Mouse (Mus musculus) liver, embryonic 14.5 days (tissue): ENCODE measurements around the gene Vmn2r88. TPM values are rescaled to one million over a fixed set of nuclear protein-coding genes. Genes with fewer than 3 reads are reported as not detected.

ENCODE experiments used
- ATAC-seq: fragments of 200-750 bp; cut with Nextera tagmentation; 2 replicates; pipeline ENCODE4 v1.8.0; 2017; ENCODE audit warnings: moderate number of reproducible peaks, mild to moderate bottlenecking, moderate library complexity; ENCODE audit not compliant: insufficient read depth
- DNase-seq, 3 experiments: peaks; one replicate each; pipeline ENCODE4 v3.0.0-alpha.2; 2012 to 2013; ENCODE audit warnings: low read depth in 3 of 3, low spot score in 3 of 3
- H3K27ac ChIP-seq: fragments of 300-500 bp; sonication (generic); 2 replicates; pipeline ENCODE4 v1.5.1; 2014; ENCODE audit warnings: moderate library complexity, mild to moderate bottlenecking, control low read depth, inconsistent platforms
- H3K27me3 ChIP-seq: fragments of 300-500 bp; sonication (generic); 2 replicates; pipeline ENCODE4 v1.6.1; 2014; ENCODE audit warnings: mild to moderate bottlenecking, low read length, moderate library complexity; ENCODE audit not compliant: control insufficient read depth, insufficient read depth
- H3K36me3 ChIP-seq: fragments of 300-500 bp; sonication (generic); replicated peaks from 2 replicates; pipeline ENCODE4 v1.6.1; 2014; ENCODE audit warnings: low read depth; ENCODE audit not compliant: control insufficient read depth, insufficient read depth
- H3K4me1 ChIP-seq, 2 experiments: fragments of 200-500 bp in 1 of 2; fragments of 300-500 bp in 1 of 2; sonication (generic) in 1 of 2; replicated peaks; 2 replicates each; pipeline ENCODE4 v1.6.1; 2012 to 2014; ENCODE audit warnings: antibody characterized with exemption in 1 of 2, inconsistent platforms in 1 of 2, low read length in 1 of 2; ENCODE audit not compliant: control insufficient read depth in 2 of 2, insufficient read depth in 2 of 2
- H3K4me2 ChIP-seq: fragments of 300-500 bp; sonication (generic); 2 replicates; pipeline ENCODE4 v1.6.1; 2014; ENCODE audit warnings: low read depth, mild to moderate bottlenecking, control low read depth, moderate library complexity
- H3K4me3 ChIP-seq, 2 experiments: fragments of 200-500 bp in 1 of 2; fragments of 300-500 bp in 1 of 2; sonication (generic) in 1 of 2; 2 replicates each; pipeline ENCODE4 v1.5.1; 2012 to 2014; ENCODE audit warnings: low read depth in 2 of 2, low read length in 2 of 2, mild to moderate bottlenecking in 2 of 2, control low read depth in 1 of 2, inconsistent platforms in 1 of 2, moderate library complexity in 1 of 2; ENCODE audit not compliant: insufficient read depth in 1 of 2
- H3K9ac ChIP-seq: fragments of 300-500 bp; sonication (generic); replicated peaks from 2 replicates; pipeline ENCODE4 v1.6.1; 2014; ENCODE audit warnings: mild to moderate bottlenecking, control low read depth, moderate library complexity
- H3K9me3 ChIP-seq: fragments of 300-500 bp; sonication (generic); 2 replicates; pipeline ENCODE4 v1.6.1; 2016; ENCODE audit warnings: low read length, mixed read lengths; ENCODE audit not compliant: control insufficient read depth
- CTCF ChIP-seq: IDR thresholded peaks from 2 replicates; pipeline ENCODE4 v1.5.1; 2016; ENCODE audit warnings: antibody characterized with exemption, low read depth, control low read depth
- EP300 ChIP-seq: IDR thresholded peaks from 2 replicates; pipeline ENCODE4 v1.6.1; 2016; ENCODE audit warnings: antibody characterized with exemption, low read depth
- WGBS: fragments of 180-500 bp; shearing (Covaris S2); extraction: QIAGEN DNeasy Blood & Tissue Kit; methylation state at CpG from one replicate; pipeline ENCODE4 v1.1.7; 2014; ENCODE audit not compliant: insufficient replicate concordance; 5-methylcytosine and 5-hydroxymethylcytosine counted together
- polyA plus RNA-seq, 2 experiments: library from polyadenylated mRNA; depleted of rRNA in 1 of 2; stranded (reverse) in 1 of 2; unstranded in 1 of 2; fragments of >200 nt; fragmentation: Nextera tagmentation in 1 of 2; extraction: Ambion mirVana in 1 of 2; gene quantifications; 2 replicates each; pipeline versions ENCODE4 v1.2.1 to v1.2.3; 2012 to 2014

Gene Vmn2r88
- not detected in 2 replicates for polyA plus RNA-seq (2012; rRNA removed)
- polyA plus RNA-seq (2014; fragmentation: Nextera tagmentation; extraction: Ambion mirVana): not detected in 2 replicates

DNA sequence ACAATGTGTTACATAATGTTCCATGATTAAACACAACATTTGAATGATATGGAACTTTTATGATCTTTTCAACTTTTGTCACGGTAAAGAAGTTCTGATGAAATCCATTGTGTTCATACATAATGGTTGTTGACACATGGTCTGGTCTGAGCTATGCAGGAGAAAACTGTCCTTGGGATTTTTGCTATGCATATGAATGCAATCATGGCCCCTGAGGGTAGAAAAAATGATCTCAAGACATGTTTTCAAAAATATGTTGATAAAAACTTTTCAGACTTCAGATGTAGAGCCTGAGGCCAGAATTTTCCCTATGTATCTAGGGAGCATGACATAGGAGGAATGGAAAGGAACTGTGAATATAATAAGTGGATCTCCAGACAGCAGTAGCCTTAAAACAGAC is at the start of gene Vmn2r88:
TSS of gene Vmn2r88 (plus strand) at position 301 of the 400 bp plus-strand sequence.
- TF ChIP-seq EP300 (no peak), CTCF (no peak)
- ATAC-seq (no peak), DNase-seq (no peak)
- Histone ChIP-seq H3K27ac (no peak within 1 kb of the TSS), H3K27me3 (no peaks in the 10 kb centered on the region), H3K4me1 (no peaks in the 10 kb centered on the region), H3K4me3 (no peak within 1 kb of the TSS), H3K4me2 (no peak within 1 kb of the TSS), H3K9ac (no peak within 1 kb of the TSS), H3K36me3 (no peaks in the 10 kb centered on the region), H3K9me3 (no peaks in the 10 kb centered on the region)
- 56% methylated on average over 1 of the region's 1 CpGs for WGBS

DNA sequence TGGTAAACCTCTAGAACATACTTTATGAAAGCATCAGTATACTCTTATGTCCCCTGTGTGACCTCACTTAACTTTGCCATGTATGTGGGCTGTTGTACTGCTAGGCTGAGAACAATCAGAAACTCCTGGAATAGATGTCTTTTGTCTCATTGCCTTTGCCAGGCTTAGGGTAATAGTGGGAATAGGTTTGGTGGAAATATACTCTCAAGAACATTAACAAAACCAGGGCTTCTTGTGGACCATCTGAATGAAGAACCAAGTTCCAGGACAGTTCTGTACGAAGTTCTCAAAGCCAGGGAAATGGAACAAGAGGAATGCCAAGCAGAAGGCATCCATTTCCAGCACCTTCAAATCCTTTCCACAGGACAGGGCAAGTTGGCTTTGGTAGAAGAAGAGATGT is 49.2 kb upstream of the Vmn2r88 start, which contains the start of gene Gm7247:
TSS of gene Gm7247 (plus strand) at position 301 of the 400 bp plus-strand sequence.
- no peak for DNase-seq
- H3K36me3 ChIP-seq: no peaks in the 10 kb centered on the region

DNA sequence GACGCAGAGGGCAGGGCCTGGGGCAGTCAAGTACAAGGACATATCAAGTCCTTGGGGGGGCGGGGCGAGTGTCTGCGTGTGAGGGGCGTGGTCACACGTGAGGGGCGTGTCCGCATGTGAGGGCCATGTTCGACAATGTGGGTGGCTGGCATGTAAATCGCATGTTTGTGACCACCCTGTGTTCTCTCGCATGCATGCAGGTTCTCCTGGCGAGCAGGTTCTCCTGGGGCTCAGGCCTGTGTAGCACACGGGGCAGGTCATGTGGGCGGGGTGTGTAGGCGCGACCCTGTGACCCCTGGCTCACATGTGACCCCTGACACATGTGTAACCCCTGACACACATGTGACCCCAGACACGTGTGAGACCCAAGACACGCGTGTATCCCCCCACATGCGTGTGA is 27.8 kb upstream of the Vmn2r88 start:
- no peak for DNase-seq
- TF ChIP-seq EP300: no peak
- no peak for TF ChIP-seq CTCF
- Histone ChIP-seq H3K27me3 (no peaks in the 10 kb centered on the region), H3K4me1 (no peaks in the 10 kb centered on the region), H3K27ac (no peak overlapping the region), H3K36me3 (no peaks in the 10 kb centered on the region), H3K9me3 (peaks cover 12% of the 10 kb centered on the region), H3K9ac (no peak overlapping the region), H3K4me2 (no peak overlapping the region), H3K4me3 (no peak overlapping the region)
- WGBS: 70% methylated on average over 20 of the region's 20 CpGs
- no peak for ATAC-seq

More for the DNA sequence above, 49.2 kb upstream of the Vmn2r88 start, which contains the start of gene Gm7247:
- Histone ChIP-seq H3K27ac (no peak within 1 kb of the TSS), H3K27me3 (peaks cover 13% of the 10 kb centered on the region), H3K9me3 (no peaks in the 10 kb centered on the region), H3K4me3 (no peak within 1 kb of the TSS), H3K4me1 (no peaks in the 10 kb centered on the region), H3K9ac (no peak within 1 kb of the TSS), H3K4me2 (no peak within 1 kb of the TSS)
- TF ChIP-seq EP300: no peak
- no peak for ATAC-seq
- WGBS: 65% methylated on average over 1 of the region's 1 CpGs

DNA sequence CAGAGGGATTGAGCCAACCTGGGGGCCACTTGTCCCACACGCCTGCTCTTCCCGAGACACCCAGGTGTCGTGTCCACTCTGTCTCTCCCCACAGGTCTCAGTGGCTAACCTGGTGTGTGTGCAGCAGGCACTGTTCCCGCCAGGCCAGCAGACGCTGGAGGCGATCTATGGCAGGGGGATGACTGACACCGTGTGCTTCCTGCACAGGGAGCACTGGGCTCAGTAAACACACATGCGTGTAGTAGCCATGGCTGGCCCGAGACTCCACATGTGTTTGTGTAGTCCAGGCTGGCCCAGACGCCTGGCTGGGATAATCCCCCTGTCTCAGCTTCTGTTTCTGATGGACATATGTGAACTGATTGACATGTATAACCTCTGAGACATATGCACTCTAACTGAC is 26.3 kb upstream of the Vmn2r88 start:
- DNase-seq (no peak), ATAC-seq (no peak)
- no peaks in the 10 kb centered on the region for H3K27me3 ChIP-seq
- H3K27ac ChIP-seq: no peak overlapping the region
- no peak overlapping the region for H3K4me3 ChIP-seq
- 81% methylated on average over 10 of the region's 10 CpGs for WGBS
- no peaks in the 10 kb centered on the region for H3K36me3 ChIP-seq
- TF ChIP-seq CTCF (no peak), EP300 (no peak)
- no peaks in the 10 kb centered on the region for H3K4me1 ChIP-seq
- peaks cover 12% of the 10 kb centered on the region for H3K9me3 ChIP-seq
- no peak overlapping the region for H3K9ac ChIP-seq
- no peak overlapping the region for H3K4me2 ChIP-seq

DNA sequence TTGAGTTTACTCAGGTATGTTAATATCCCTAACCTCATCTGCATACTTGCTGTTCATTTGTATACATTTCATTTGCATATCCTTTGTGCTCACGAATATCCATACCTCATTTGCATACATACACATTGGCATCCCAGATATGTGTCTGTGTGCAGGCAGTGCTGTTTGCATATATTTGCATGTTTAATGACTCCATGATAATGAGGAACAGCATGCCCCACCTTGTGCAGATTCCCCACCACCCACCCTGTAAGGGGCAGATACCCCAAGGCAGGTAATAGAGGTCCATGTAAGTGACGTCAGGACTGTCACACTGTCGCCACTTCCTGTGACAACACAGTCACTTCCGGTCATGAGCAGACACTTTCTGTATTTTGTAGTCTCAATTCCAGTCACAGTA is 24.9 kb upstream of the Vmn2r88 start:
- H3K4me3 ChIP-seq: no peak overlapping the region
- ATAC-seq (no peak), DNase-seq (no peak)
- H3K36me3 ChIP-seq: no peaks in the 10 kb centered on the region
- no peak overlapping the region for H3K4me2 ChIP-seq
- 63% methylated on average over 4 of the region's 4 CpGs for WGBS
- peaks cover 12% of the 10 kb centered on the region for H3K9me3 ChIP-seq
- H3K4me1 ChIP-seq: no peaks in the 10 kb centered on the region
- no peak overlapping the region for H3K27ac ChIP-seq
- TF ChIP-seq CTCF: no peak
- no peak for TF ChIP-seq EP300
- H3K9ac ChIP-seq: no peak overlapping the region
- no peaks in the 10 kb centered on the region for H3K27me3 ChIP-seq
